Mouse (Mus musculus): ENCODE results near the gene Gcnt4.

DNA sequence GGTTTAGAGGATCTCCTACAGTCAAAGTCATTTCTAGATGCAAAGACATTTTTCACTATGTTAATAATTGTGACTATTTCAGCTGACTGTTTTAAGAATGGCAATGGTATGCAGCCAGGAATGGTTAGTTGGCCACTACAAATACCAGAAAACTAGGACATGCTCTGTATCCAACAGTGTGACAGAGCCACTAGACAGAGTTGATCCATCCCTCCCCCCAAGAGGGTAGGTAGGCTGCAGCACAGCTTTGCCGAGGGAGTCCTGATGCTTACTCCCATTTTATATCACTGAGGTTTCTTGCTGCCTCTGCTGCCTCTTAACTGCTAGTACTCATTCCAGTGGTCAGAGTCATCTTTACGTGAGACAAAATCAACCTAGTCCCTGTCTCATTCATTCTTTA, 29.3 kb upstream of the Gcnt4 start:
- TF ChIP-seq CTCF (IDR thresholded peaks at IDR 0.05): no peak
- no peak for TF ChIP-seq EP300 (IDR thresholded peaks at IDR 0.05; ENCODE audit: insufficient read depth, low read depth, low read length)
